Mouse (Mus musculus) heart, embryonic 14.5 days (tissue): ENCODE data around the gene Msi2. TPM values are rescaled to one million over a fixed set of nuclear protein-coding genes. Genes with fewer than 3 reads are reported as not detected.

ENCODE experiments used
- ATAC-seq: fragments of 200-750 bp; cut with Nextera tagmentation; 2 replicates; pipeline ENCODE4 v1.8.0; 2017; ENCODE audit warnings: low read depth, moderate TSS enrichment; ENCODE audit not compliant: insufficient number of reproducible peaks, insufficient read depth, low FRiP score
- H3K27ac ChIP-seq, 2 experiments: fragments of 200-500 bp in 1 of 2; fragments of 300-500 bp in 1 of 2; sonication (generic) in 1 of 2; replicated peaks in 1 of 2; 2 replicates each; pipeline ENCODE4 v1.5.1; 2012 to 2014; ENCODE audit warnings: low read depth in 2 of 2, low read length in 2 of 2, control low read depth in 1 of 2, mild to moderate bottlenecking in 1 of 2, mixed read lengths in 1 of 2; ENCODE audit not compliant: control insufficient read depth in 1 of 2, insufficient read depth in 1 of 2
- H3K27me3 ChIP-seq: fragments of 300-500 bp; sonication (generic); 2 replicates; pipeline ENCODE4 v1.6.1; 2014; ENCODE audit warnings: mild to moderate bottlenecking, low read length, control low read depth; ENCODE audit not compliant: control insufficient read depth, insufficient read depth
- H3K36me3 ChIP-seq: fragments of 300-500 bp; sonication (generic); 2 replicates; pipeline ENCODE4 v1.6.1; 2014; ENCODE audit warnings: mild to moderate bottlenecking, control low read depth, low read length, mixed read lengths; ENCODE audit not compliant: control insufficient read depth, insufficient read depth
- H3K4me1 ChIP-seq, 2 experiments: fragments of 200-500 bp in 1 of 2; fragments of 300-500 bp in 1 of 2; sonication (generic) in 1 of 2; 2 replicates each; pipeline ENCODE4 v1.6.1; 2012 to 2014; ENCODE audit warnings: low read length in 2 of 2, control low read depth in 1 of 2, mixed read lengths in 1 of 2; ENCODE audit not compliant: control insufficient read depth in 2 of 2, insufficient read depth in 2 of 2
- H3K4me2 ChIP-seq: fragments of 300-500 bp; sonication (generic); 2 replicates; pipeline ENCODE4 v1.6.1; 2014; ENCODE audit warnings: mild to moderate bottlenecking, low read length
- H3K4me3 ChIP-seq, 2 experiments: fragments of 200-500 bp in 1 of 2; fragments of 300-500 bp in 1 of 2; sonication (generic) in 1 of 2; 2 replicates each; pipeline ENCODE4 v1.5.1; 2012 to 2014; ENCODE audit warnings: low read length in 2 of 2, mild to moderate bottlenecking in 2 of 2, control low read depth in 1 of 2, low read depth in 1 of 2, moderate library complexity in 1 of 2; ENCODE audit not compliant: control insufficient read depth in 1 of 2, insufficient read depth in 1 of 2
- H3K9ac ChIP-seq: fragments of 300-500 bp; sonication (generic); 2 replicates; pipeline ENCODE4 v1.6.1; 2014; ENCODE audit warnings: mild to moderate bottlenecking, low read length
- H3K9me3 ChIP-seq: fragments of 300-500 bp; sonication (generic); 2 replicates; pipeline ENCODE4 v1.6.1; 2016; ENCODE audit warnings: low read length, control low read depth; ENCODE audit not compliant: control insufficient read depth
- WGBS: fragments of 180-500 bp; shearing (Covaris S2); extraction: QIAGEN DNeasy Blood & Tissue Kit; methylation state at CpG from one replicate; pipeline ENCODE4 v1.1.7; 2014; 5-methylcytosine and 5-hydroxymethylcytosine counted together
- polyA plus RNA-seq: library from polyadenylated mRNA; unstranded; fragments of >200 nt; fragmentation: Nextera tagmentation; extraction: Ambion mirVana; gene quantifications from 2 replicates; pipeline ENCODE4 v1.2.1, GENCODE M21; 2014

The Msi2 gene
- polyA plus RNA-seq, 1 experiment from 2014 or later = 20.9 TPM

DNA sequence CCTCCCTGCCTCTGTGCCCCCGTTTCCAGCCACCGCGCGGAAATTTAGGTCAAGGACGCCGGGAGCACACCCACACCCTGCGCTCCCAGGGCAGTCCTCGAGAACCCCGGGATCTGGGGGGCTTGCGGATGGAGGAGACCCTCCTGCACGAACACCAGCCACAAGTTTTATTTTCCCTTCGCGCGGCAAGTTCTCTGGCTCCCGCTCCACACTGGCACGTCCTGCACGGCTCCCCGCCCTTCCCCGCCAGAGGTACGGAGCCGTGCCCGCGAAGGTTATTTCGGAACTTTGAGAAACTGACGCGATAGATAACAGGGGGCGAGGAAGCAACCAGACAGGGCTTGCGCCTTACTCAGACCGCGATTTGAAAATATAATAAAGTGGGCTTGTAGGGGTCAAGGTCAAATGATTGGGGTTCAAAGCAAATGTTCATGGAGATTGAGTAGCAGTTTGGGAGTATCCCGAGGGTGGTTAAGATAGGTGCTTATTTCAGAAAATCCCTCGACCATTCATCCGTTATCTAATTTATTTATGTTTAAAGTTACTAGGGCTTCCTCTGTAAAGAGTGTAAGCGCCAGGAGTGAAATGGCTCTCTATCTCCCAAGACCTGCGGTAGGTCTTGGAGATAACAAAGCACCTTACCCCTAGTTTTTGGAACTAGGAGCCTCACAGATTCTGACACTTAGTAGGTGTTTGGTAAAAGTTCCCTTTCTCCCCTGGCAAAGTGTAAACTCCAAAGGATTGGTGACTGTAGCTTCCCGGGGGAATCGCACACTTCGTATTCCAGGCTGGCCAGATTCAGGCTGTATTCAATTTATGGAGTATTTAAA lies 668 bp upstream of the Msi2 start:
- Histone ChIP-seq H3K4me3 (peak overlapping the region; percentile 70 to 97), H3K4me1 (peaks cover 18 to 44% of the 10 kb centered on the region in 2 experiments), H3K4me2 (peak overlapping the region; percentile 89), H3K9ac (peak overlapping the region; percentile 100), H3K27me3 (no peaks in the 10 kb centered on the region), H3K27ac (peak overlapping the region; percentile 80 to 94), H3K9me3 (no peaks in the 10 kb centered on the region), H3K36me3 (peaks cover 11% of the 10 kb centered on the region)
- WGBS = 4% methylated on average over 38 of the region's 38 CpGs
- ATAC-seq = peak; percentile 37

DNA sequence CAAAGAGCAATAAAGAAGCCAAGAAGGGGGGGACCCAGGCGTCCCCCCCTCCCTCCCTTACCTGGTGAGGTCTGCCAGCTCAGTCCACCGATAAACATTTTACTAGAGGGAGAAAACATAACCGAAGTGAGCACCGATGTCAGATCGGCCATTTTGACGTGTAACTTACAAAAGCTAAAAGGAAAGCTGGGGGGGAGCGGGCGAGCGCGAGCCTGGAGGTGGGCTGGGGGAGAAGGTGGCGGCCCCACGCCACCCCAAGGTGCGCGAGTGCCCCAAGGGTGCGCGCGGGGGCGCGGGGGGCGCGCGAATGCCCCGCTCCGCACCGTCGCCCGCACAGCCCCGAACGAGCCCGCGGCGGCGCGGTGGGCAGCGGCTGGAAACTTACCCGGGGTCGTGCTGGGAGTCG lies 666 bp downstream of the Msi2 start:
- Histone ChIP-seq H3K9me3 (no peaks in the 10 kb centered on the region), H3K9ac (peak overlapping the region; percentile 100), H3K4me2 (peak overlapping the region; percentile 89), H3K27me3 (no peaks in the 10 kb centered on the region), H3K27ac (peak overlapping the region; percentile 85 to 94), H3K36me3 (peaks cover 19% of the 10 kb centered on the region), H3K4me1 (peaks cover 18 to 51% of the 10 kb centered on the region in 2 experiments), H3K4me3 (peak overlapping the region; percentile 97 to 99)
- WGBS = 0% methylated on average over 24 of the region's 38 CpGs
- peak; percentile 14 for ATAC-seq

DNA sequence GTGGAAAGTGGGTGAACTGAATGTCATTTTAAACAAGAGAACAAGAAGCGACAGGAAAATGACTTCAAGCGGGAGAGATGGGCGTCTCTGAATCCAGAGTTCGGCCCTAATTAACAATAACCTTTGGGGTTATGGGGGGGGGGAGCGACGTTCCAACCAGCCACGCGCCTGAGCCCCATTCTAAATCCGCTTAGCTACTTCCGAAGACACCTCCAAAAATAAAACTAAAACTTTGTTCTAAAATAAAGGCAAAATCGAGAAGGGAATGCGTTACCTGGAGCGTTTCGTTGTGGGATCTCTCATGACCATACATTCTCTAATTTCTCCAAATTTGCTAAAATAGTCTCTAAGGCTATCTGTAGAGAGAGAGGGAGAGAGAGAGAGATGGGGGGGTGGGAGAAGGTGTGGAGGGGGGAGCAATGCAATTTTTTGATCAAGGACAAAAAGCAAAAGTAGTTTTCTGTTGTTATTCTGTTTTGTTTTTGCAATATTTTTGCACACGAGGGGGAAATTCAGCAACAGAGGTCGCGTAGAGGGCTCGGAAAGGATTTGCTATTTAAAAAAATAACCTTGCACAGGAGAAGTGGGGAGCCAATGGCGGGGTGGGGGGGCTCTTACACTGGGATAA lies 1.2 kb downstream of the Msi2 start:
- no peak for ATAC-seq
- H3K27me3 ChIP-seq = no peaks in the 10 kb centered on the region
- peaks cover 18 to 51% of the 10 kb centered on the region in 2 experiments for H3K4me1 ChIP-seq
- H3K4me3 ChIP-seq = peak overlapping the region; percentile 97 to 99
- under 1% methylated on average over 19 of the region's 19 CpGs for WGBS
- peak overlapping the region; percentile 85 to 94 for H3K27ac ChIP-seq
- H3K36me3 ChIP-seq = peaks cover 24% of the 10 kb centered on the region
- H3K4me2 ChIP-seq = peak overlapping the region; percentile 89
- no peaks in the 10 kb centered on the region for H3K9me3 ChIP-seq
- H3K9ac ChIP-seq = peak overlapping the region; percentile 100

DNA sequence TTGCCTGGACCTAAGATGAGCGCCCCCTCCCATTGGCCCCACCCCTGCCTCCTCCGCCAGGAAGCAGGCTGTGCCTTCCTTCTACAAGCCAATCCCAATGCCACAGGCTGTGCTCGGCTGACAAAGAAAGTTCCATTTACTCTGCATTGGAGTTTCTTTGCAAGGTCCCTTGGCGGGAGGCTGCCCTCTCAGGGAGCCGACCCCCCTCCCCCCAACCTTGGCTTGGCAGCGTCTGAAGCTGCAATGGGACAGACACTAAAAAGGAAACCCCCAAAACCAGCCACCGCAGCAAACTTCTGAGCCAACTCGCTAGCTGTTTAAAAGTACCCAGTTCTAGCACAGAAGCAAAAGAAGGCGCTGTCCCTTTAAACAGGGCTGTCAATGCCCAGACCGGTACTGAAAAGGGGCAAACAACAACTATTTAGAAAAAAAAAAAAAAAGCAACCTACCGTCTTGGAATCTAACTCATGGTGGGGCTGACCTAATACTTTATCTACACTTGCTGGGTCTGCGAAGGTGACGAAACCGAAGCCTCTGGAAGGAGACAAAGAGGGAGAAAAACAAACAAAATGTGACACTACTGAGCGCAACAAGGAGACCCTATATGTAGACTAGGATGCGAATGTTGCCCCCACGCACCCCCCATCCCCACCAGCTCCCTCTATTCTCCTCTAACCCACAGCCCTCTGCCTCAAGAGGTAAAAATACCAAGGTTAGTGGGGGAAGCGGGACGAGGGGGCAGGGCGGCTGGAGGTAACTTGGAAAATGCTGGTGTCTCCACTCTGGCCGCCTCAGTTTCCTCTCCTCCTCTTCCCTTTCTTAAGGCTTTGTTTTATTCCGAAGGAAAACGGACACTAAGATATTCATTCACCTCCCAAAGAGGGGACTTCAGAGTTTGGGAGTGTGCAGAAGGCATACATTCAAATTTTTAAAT lies 2.0 kb downstream of the Msi2 start:
- Histone ChIP-seq H3K4me3 (peak overlapping the region; percentile 97 to 99), H3K27ac (peak overlapping the region; percentile 66 to 94), H3K36me3 (peaks cover 32% of the 10 kb centered on the region), H3K4me2 (peak overlapping the region; percentile 89), H3K4me1 (peaks cover 18 to 49% of the 10 kb centered on the region in 2 experiments), H3K9ac (peak overlapping the region; percentile 100), H3K27me3 (no peaks in the 10 kb centered on the region), H3K9me3 (no peaks in the 10 kb centered on the region)
- ATAC-seq = no peak
- 2% methylated on average over 23 of the region's 23 CpGs for WGBS

DNA sequence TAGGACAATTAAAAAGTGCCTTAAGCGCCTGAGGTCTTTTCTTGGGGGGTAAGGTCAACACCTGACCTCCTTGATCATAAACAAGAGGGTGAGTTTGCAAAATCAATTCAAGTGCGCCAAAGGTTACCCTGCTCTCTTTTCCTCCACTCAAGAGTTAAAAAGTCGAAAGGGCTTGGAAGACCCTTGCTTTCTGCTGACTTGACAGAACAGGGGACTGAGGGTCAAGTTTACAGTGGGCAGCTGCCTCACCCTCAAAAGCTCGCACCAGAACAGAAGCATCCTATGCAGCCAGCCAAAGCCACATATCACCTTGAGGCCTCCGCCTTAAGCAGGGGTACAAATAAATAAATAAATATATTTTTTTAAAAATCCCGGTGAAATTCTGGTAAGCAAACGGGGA lies 3.0 kb downstream of the Msi2 start:
- 44% methylated on average over 7 of the region's 7 CpGs for WGBS
- H3K9ac ChIP-seq = peak overlapping the region; percentile 100
- no peaks in the 10 kb centered on the region for H3K9me3 ChIP-seq
- H3K27me3 ChIP-seq = no peaks in the 10 kb centered on the region
- H3K27ac ChIP-seq = no peak overlapping the region
- peak overlapping the region in 1 of 2 experiments; percentile 97; a peak in 2 of 4 replicates for H3K4me3 ChIP-seq
- H3K4me1 ChIP-seq = peaks cover 10 to 38% of the 10 kb centered on the region in 2 experiments
- H3K36me3 ChIP-seq = peaks cover 43% of the 10 kb centered on the region
- H3K4me2 ChIP-seq = peak overlapping the region; percentile 89
- no peak for ATAC-seq

DNA sequence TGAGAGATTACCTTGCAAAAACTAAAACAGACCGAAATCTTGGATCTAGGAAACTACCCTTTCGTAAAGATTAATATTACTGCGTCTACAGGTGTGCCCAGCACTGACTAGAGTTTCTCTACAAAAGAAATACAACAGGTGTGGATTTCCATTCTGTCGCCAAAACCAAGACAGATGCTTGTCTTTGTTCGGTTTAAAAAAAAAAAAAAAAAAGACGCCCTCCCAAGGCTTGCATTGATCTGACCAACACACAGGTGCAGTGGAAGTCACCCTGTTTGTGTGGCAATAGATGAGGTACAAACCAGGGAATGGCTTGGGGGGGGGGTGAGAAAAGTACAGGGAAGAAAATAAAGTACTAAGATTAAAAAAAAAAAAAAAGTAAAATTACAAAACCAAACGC lies 4.2 kb downstream of the Msi2 start:
- Histone ChIP-seq H3K36me3 (peaks cover 54% of the 10 kb centered on the region), H3K4me2 (no peak overlapping the region; the same call in 1 of the 2 replicates)
- 72% methylated on average over 7 of the region's 7 CpGs for WGBS

DNA sequence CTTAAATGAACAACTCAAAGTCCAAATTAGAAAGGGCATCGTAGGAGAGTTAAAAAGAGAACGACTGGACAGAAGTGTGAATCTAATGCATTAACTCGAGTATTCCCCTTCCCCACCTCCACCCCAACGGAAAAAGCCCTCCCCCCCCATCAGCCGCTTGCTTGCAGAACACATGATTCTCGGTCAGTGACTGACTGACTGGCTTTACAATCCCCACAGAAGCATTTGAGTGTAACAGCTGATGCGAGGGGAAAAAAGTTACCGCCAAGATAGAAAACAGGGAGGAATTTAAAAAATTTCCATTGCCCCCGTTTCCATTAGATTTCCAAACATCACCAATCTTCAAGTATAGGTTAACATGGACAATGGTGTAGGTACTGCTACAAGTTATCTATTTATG lies 4.8 kb downstream of the Msi2 start:
- no peaks in the 10 kb centered on the region for H3K27me3 ChIP-seq
- 42% methylated on average over 9 of the region's 9 CpGs for WGBS
- H3K9me3 ChIP-seq = no peaks in the 10 kb centered on the region
- peaks cover 61% of the 10 kb centered on the region for H3K36me3 ChIP-seq
- no peak for ATAC-seq
- no peak overlapping the region; the same call in 1 of the 2 replicates for H3K9ac ChIP-seq
- H3K27ac ChIP-seq = no peak overlapping the region
- peaks cover 7 to 27% of the 10 kb centered on the region in 2 experiments for H3K4me1 ChIP-seq
- no peak overlapping the region for H3K4me3 ChIP-seq
- peak overlapping the region; percentile 21; the same call in 1 of the 2 replicates for H3K4me2 ChIP-seq

More for the DNA sequence above, 4.2 kb downstream of the Msi2 start:
- no peak overlapping the region for H3K27ac ChIP-seq
- H3K4me3 ChIP-seq = no peak overlapping the region
- ATAC-seq = no peak
- H3K4me1 ChIP-seq = peaks cover 7 to 27% of the 10 kb centered on the region in 2 experiments
- peak overlapping the region; percentile 21; the same call in 1 of the 2 replicates for H3K9ac ChIP-seq
- no peaks in the 10 kb centered on the region for H3K27me3 ChIP-seq
- H3K9me3 ChIP-seq = no peaks in the 10 kb centered on the region
